Mouse (Mus musculus): ENCODE measurements around the gene Zbed4.
"Not testable (repeated sequence)": the region's sequence is repeated elsewhere in the genome, so short reads cannot be mapped to it uniquely, and the experiment has no call there.

The Zbed4 gene

DNA sequence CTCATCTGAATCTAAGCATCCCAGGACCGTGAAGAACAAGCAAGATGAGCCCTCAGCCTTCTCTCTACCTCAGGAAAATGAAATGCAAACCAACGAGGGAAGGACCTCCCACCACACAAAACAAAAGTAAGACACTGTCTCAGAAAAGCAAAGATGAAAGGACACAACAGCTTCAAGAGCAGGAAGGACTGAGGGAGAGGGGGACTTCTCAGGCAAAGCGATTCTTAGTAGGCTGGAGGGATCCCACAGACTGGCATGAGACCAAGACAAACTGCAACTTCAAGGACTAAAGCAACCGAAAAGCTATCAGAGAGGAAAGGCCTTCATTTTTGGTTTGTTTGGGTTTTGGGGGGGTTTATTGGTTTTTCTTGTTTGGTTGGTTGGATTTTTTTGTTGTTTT lies 15.3 kb upstream of the Zbed4 start:
- no peak for DNase-seq (ENCODE audit: extremely low read depth, low read depth, low spot score)

DNA sequence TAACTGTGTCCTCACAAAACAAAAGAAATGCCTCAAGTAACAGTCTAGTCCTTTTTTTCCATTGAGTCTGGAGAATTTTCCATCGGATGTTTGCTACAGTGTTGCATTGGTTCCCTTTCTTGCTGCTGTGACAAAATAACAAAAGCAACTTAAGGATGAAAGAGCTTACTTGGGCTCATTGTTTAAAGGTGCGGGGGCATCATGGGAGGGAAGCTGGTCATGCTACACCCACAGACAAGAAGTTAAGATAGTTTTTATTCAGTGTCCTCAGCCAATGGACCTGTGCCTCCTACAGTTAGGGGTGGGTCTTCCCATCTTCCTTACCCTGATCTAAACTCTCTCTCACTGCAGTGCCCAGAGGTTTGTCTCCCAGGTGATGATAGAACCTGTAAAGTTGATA lies 13.0 kb upstream of the Zbed4 start:
- DNase-seq (ENCODE audit: extremely low read depth, low read depth, low spot score), result no peak

DNA sequence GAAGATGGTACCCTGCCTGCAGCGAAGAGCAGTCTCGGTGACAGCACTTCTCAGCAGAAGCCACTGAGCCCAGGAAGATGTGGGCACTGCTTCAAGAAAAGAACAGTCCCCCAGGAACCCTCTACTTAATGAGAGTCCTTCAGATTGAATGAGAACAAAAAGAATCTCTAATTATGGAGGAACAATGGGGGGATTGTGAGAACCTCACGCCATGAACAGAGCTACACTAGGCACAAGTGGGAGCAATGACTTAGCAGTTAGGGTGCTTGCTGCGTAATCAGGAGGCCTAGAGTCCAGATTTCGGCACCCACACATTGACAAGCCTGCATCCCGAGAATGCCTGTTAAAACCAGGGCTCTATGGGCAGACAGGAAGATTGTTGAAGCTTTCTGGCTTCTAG lies 10.1 kb upstream of the Zbed4 start:
- no peak for DNase-seq (ENCODE audit: extremely low read depth, low read depth, low spot score)

DNA sequence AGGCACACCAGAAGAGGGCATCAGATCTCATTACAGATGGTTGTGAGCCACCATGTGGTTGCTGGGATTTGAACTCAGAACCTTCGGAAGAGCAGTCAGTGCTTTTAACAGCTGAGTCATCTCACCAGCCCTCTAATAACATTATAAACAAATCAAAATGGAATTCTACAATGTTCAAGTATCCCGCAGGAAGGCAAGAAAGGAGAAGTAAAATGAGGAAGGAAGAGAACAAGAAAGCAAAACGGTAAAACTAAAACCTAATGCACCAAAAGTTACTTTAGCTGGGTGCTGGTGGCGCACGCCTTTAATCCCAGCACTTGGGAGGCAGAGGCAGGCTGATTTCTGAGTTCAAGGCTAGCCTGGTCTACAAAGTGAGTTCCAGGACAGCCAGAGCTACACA lies 8.1 kb upstream of the Zbed4 start:
- not testable (repeated sequence) for DNase-seq (ENCODE audit: extremely low read depth, low read depth, low spot score)

DNA sequence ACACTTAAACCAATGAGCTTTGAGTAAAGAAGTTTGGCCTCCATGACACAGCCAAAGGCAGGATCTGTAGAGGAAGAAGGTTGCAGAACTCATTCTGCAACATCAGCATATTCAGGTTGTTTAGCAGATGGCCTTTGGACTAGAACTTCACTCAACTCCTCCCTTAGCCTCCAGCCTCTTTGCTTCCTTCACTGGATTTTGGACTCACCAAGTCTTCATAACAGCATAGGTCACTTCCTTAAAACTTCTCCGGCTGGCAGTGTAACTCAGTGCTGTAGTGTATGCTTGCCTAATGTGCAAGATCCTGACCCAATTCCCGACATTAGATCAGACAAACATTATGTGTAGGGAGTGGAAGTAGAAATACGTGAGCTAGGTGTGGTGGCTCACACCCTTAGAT lies 6.1 kb upstream of the Zbed4 start:
- DNase-seq (ENCODE audit: extremely low read depth, low read depth, low spot score), result no peak

DNA sequence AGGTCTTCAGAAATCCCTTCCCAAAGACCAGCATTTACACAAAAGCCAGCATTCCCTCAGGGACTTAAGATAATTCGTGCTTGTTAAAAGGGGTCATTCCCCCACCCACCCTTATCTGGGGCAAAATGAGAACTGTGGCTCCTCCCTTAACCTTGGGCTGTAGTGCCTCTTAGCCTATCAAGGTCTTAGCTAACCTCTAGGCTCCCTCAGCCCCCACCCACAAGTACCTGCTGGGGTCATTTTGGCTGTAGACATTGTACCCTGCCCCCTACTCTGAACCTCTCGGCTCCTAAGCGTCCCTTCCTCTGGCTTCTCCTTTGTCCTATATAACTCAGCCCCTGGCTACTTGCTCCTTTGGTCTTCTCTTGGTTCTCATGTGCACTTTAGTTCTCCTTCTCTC lies 5.5 kb upstream of the Zbed4 start:
- DNase-seq (ENCODE audit: extremely low read depth, low read depth, low spot score), result no peak

DNA sequence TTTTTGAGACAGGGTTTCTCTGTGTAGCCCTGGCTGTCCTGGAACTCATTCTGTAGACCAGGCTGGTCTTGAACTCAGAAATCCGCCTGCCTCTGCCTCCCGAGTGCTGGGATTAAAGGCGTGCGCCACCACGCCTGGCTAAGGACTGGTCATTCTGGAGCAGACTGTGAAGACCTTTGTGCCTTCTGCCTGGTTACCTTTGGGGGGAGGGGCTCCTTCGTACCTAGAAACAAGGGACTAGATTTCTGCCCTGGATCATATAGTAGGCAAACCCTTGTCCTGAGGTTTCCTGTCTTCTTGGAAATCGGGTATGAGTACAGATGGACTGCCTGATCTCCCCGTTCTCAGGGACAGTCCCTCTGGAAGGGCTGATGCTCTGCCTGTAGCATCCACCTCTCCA lies 1.8 kb upstream of the Zbed4 start:
- not testable (repeated sequence) for DNase-seq (ENCODE audit: extremely low read depth, low read depth, low spot score)

DNA sequence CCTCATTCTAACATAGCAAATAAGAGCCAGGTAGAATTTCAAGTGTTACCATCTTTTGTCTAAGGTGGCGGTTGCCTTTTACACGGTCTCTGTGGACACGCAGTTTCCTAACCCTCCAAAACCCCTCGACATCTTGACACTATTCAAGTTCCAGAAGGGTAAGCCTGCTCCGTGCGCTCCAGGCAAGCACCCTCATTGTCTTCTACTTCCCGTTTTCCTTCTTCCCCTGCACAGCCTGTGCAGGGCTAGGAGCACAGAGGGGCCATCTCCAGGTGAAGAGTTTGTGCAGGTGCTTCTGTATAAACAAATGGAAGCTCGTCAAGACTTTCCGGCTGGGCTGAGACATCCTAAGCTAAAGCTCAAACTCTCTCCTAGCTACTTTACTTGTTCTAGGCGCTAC lies 1.4 kb upstream of the Zbed4 start:
- no peak for DNase-seq (ENCODE audit: extremely low read depth, low read depth, low spot score)

DNA sequence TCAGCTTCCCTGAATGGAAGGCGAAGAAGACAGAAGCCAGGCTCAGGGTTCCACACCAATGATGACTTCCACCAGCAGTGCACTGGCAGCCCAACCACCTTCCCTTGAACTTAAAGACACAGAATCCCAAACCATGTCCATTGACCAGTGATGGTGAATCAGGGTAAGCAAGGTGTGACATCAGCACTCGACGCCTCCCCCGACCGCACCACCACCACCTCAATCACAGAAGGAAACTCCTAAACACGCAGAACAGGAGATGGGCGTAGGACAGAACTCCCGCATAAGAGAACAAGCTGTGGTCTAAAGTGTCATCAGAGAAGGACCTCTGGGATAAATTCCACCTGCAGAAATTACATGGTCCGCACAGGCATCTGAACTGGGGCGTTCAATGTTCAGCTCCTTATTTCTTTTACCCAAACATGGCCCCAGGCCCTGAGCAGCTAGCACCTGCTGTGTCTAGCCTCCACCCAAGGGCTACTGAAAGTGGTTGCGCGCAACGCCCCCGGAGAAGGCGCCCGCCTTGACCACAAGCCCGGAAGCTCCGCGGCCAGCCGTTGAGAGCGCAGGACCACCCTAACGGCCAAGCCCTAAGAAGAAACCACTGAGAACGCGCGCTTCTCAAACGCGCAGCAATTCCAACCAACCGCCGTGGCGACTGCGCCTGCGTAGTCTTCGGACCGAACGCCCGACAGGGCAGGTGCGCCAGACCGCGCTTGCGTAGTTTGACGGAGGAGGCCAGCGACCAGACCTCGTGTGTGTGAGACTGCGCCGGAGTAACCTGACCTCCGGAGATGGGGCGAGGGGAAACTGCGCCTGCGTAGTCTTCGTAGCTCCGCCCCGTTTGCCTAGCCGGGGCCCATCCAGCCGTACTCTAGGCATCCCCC lies 540 bp upstream of the Zbed4 start:
- peak; percentile 68 for DNase-seq (ENCODE audit: extremely low read depth, low read depth, low spot score)

DNA sequence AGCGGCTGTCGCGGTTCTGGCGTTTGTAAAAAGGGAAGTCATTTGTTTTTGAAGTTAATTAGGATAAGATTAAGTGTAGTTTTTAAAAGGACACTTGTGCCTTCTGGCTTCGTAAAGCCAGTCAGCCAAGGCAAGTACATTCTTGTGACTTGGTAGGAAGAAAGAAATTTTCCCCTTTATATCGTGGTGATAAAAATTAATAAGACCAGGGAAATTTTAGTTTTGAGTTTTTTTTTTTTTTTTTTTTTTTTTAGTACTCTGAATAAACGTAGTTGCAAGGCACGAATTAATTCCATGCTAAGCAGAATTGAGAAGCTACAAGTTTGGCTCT lies 908 bp downstream of the Zbed4 start:
- no peak for DNase-seq (ENCODE audit: extremely low read depth, low read depth, low spot score)

DNA sequence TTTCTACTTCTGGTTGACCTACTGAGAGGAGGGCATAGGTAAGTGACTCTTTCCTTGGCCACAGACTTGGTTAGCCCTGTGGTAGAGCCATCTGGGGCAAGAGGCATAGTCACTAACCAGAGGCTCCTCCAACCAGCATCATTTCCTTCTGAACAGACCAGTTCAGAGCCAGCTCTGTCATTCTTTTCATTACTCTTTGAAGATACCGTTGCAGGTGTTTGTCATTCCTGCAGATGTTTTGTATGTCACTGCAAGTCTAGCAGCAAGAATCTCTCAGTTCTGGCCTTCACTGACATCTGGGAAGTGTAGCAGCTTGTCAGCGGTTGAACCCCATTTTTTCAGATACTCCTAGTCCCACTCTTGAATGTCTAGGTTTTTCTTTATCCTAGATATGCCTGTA lies 3.4 kb downstream of the Zbed4 start:
- no peak for DNase-seq (ENCODE audit: extremely low read depth, low read depth, low spot score)

DNA sequence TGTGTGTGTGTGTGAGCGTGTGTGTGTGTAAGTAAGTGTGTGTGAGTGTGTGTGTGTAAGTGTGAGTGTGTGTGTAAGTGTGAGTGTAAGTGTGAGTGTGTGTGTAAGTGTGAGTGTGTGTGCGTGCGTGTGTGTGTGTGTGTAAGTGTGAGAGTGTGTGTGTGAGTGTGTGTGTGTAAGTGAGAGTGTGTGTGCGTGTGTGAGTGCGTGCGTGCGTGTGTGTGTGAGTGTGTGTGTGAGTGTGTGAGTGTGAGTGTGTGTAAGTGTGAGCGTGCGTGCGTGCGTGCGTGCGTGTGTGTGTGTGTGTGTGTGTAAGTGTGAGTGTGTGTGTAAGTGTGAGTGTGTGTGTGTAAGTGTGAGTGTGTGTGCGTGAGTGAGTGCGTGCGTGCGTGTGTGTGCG lies 4.3 kb downstream of the Zbed4 start:
- DNase-seq (ENCODE audit: extremely low read depth, low read depth, low spot score), result no peak

DNA sequence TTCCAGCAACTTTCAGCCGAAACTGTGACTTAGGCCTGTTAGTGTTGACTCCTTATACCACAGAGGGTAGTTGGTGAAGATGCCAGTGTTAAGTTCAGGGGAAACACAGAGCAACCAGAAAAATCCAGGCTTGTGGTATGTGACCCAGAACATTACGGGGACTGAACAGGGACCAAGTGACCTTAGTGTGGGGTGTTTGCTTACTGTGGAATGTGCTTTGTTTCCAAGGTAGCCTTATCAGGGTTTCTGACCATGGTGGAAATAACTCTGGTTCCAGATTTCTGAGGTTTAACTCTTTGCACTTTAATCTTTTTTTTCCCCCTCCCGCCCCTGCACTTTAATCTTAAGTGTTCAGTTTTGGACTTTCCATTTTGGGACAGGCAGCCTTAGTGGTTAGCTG lies 6.6 kb downstream of the Zbed4 start:
- no peak for DNase-seq (ENCODE audit: extremely low read depth, low read depth, low spot score)

DNA sequence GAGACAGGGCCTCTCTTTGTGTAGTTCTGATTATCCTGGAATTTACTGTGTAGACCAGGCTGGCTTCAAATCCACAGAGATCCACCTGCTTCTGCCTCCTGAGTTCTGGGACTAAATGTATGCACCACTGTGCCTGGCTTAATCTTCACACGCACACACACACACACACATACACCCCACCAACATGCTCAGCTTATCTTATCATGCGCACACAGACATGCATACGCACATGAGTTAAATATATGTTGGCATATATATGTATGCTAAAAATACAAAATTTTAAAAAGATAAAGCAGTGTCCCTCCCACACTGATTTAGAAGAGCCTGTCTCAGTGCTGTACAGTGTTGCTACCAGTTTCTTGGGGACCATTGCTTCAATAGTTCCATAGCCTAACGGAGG lies 10.1 kb downstream of the Zbed4 start:
- DNase-seq (ENCODE audit: extremely low read depth, low read depth, low spot score), result no peak

DNA sequence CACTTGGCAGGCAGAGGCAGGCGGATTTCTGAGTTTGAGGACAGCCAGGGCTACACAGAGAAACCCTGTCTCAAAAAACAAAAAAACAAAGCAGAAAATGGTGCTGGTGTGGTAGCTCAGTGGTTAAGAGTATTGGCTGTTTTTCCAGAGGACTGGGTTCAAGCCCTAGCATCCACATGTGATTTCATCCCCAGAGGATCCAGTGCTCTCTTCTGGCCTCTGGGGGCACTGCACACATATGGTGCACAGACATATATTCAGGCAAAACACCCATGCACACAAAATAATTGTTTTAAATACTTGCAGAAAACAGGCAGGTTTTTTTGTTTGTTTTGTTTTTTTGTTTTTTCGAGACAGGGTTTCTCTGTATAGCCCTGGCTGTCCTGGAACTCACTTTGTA lies 14.7 kb downstream of the Zbed4 start:
- not testable (repeated sequence) for DNase-seq (ENCODE audit: extremely low read depth, low read depth, low spot score)

DNA sequence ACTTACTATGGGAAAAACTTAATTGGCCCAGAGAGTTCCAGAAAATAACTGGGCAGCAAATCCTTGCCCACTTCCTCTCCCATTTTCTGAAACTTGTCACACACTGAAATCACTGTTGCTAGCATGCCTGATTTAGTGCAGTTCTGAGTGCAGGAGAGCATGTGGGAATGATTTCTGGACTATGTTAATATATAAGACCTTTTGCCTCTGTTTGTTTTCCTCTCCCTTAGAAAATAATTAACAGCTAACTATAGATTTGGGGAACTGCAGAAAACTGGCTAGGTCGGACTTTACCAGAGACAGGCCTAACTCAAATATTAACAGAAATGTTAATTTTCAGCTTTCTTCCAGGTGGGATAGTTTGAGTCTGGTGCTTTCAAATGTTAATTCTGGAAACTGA lies 17.1 kb downstream of the Zbed4 start:
- DNase-seq (ENCODE audit: extremely low read depth, low read depth, low spot score), result no peak

DNA sequence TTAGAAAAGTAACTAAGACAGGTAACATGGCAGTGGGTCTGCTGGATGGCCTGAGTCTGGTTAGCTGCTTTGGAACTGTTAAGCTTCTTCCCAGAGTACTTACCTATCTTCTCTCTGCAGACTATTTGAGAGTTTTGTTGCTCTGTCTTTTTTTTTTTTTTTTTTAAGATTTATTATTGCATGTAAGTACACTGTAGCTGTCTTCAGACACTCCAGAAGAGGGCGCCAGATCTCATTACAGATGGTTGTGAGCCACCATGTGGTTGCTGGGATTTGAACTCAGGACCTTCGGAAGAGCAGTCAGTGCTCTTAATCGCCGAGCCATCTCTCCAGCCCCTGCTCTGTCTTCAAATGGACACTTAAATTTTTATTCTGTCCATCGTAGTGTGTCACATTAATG lies 23.2 kb downstream of the Zbed4 start:
- not testable (repeated sequence) for DNase-seq (ENCODE audit: extremely low read depth, low read depth, low spot score)

DNA sequence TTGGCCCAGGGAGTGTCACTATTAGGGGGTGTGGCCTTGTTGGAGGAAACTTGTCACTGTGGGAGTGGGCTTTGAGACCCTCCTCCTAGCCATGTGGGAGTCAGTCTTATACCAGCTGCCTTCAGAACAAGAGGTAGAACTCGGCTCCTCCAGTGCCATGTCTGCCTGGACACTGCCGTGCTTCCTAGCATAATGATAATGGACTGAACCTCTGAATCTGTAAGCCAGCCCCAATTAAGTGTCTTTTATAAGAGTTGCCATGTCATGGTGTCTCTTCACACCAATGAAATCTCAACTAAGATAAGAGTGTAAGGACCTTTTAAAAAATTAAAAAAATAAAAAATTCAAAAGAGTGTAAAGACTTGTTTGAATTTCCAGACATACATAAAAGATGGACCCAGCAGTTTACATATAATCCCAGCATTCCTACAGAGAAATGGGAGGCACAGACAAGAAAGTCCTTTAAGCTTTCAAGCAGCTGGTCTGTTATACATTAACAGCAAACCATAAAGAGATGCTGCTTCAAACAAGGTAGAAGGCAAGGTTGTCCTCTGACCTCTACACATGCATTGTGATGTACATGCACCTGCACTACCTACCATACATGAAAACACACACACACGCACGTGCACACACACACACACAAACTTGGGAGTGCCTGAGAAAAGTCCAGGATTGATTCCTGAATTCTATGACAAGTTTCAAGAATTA lies 40.8 kb downstream of the Zbed4 start:
- no peak for DNase-seq (ENCODE audit: extremely low read depth, low read depth, low spot score)

DNA sequence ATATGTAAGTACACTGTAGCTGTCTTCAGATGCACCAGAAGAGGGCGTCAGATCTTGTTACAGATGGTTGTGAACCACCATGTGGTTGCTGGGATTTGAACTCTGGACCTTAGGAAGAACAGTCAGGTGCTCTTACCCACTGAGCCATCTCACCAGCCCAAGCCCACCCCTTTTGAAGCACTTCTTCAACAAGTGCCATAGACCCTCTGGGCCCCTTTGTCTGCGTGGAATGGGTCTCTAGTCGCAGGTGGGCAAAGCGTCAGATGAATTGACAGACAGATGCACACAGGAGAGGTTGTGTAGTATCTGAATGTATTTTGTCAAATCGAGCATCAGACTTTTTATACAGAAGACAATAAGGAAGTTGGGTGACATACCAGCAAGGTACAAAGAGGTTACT lies 43.3 kb downstream of the Zbed4 start:
- not testable (repeated sequence) for DNase-seq (ENCODE audit: extremely low read depth, low read depth, low spot score)

DNA sequence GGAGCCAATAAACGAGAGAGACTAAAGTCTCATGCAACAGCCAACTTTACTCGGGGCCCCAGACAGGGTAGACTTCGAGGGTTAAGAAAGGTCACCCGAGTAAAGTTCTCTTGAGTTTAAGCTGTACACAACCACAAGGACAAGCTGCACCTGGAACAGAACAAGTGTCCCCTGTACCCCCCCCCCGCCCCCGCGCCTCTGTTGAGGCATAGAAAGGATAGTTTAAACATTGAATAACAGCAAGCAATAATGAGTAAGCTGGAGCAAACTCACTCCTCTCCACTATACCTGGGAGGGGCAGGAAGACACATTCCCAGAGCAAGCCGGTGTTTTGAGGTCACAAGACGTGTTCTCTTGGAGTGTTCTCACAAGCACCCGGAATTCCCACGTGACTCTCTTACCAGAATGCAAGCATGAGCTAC lies 48.5 kb downstream of the Zbed4 start:
- DNase-seq (ENCODE audit: extremely low read depth, low read depth, low spot score), result no peak

DNA sequence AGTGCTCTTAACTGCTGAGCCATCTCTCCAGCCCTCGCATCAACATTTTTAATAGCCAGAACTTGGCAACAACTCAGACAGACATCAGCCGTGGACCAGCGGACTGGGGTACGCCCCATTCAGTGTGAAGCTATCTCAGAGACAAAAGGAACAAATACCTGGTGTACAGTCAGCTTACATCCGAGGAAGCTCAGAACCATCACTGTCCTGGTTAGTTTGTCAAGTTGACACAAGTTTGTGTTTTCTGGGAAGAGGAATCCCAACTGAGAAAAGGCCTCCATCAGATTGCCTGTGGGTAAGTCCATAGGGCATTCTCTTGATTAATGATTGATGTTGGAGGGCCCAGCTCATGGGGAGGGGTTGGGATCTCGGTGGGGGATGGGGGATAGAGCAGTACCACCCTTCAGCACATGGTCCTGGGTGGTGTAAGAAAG lies 49.5 kb downstream of the Zbed4 start:
- DNase-seq (ENCODE audit: extremely low read depth, low read depth, low spot score), result no peak

DNA sequence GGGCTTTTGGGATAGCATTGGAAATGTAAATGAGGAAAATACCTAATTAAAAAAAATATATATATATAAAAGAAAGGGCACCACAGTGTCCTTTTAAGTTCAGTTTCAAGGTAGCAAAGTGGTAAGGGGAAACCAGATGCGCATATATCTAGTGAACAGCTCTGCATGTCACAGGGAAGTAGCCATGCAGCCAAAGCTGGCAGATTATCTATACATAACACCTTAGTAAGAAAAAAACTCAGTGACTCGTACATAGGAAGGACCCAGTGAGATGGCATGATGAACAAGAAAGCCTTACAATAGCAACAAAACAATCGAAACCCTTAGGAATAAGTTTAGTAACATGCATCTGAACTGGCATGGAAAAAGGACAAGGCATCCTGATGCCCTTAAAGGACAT lies 50.4 kb downstream of the Zbed4 start:
- DNase-seq (ENCODE audit: extremely low read depth, low read depth, low spot score), result no peak

DNA sequence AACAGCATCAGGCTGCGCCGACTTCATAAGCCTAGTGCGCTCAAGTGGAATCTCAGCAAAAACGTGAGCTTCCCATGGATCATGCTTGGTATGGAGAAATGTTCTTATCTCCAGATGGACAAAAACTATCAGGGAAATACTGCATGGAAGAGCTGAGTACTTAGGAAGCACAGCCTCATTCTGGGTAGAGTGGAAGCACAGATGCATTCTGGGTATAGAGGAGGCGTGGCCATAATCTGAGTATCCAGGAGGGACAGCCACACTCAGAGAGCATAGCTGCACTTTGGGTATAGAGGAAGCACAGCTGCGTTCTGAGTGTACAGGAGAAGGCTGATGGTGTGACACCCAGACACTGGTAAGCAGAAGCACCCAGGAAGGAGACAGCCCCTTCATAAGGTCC lies 50.9 kb downstream of the Zbed4 start:
- DNase-seq (ENCODE audit: extremely low read depth, low read depth, low spot score), result no peak

Measured in fat pad, adult 2 months (tissue).